Mouse (Mus musculus) intestine, postnatal 0 days (tissue): Measurements from ENCODE around the gene Xylt2. TPM values are rescaled to one million over a fixed set of nuclear protein-coding genes. Genes with fewer than 3 reads are reported as not detected.
"Not testable (repeated sequence)": the region's sequence is repeated elsewhere in the genome, so short reads cannot be mapped to it uniquely, and the experiment has no call there.

ENCODE experiments used
- ATAC-seq: fragments of 200-750 bp; cut with Nextera tagmentation; 2 replicates; pipeline ENCODE4 v1.8.0; 2017; ENCODE audit warnings: mild to moderate bottlenecking, moderate TSS enrichment, moderate library complexity
- H3K27ac ChIP-seq: fragments of 300-500 bp; sonication (generic); 2 replicates; pipeline ENCODE4 v1.5.1; 2014; ENCODE audit warnings: mild to moderate bottlenecking, low read depth, low read length, moderate library complexity
- H3K27me3 ChIP-seq: fragments of 300-500 bp; sonication (generic); replicated peaks from 2 replicates; pipeline ENCODE4 v1.6.1; 2014; ENCODE audit warnings: low read length, mixed read lengths; ENCODE audit not compliant: control insufficient read depth, insufficient read depth
- H3K36me3 ChIP-seq: fragments of 300-500 bp; sonication (generic); 2 replicates; pipeline ENCODE4 v1.6.1; 2014; ENCODE audit warnings: mild to moderate bottlenecking, moderate library complexity; ENCODE audit not compliant: control insufficient read depth, insufficient read depth
- H3K4me1 ChIP-seq: fragments of 300-500 bp; sonication (generic); replicated peaks from 2 replicates; pipeline ENCODE4 v1.6.1; 2014; ENCODE audit warnings: antibody characterized with exemption, low read length, mixed read lengths; ENCODE audit not compliant: control insufficient read depth, insufficient read depth
- H3K4me2 ChIP-seq: fragments of 300-500 bp; sonication (generic); replicated peaks from 2 replicates; pipeline ENCODE4 v1.6.1; 2014; ENCODE audit warnings: low read depth, mild to moderate bottlenecking, moderate library complexity
- H3K4me3 ChIP-seq: fragments of 300-500 bp; sonication (generic); 2 replicates; pipeline ENCODE4 v1.5.1; 2014; ENCODE audit warnings: low read depth, low read length
- H3K9ac ChIP-seq: fragments of 300-500 bp; sonication (generic); 2 replicates; pipeline ENCODE4 v1.6.1; 2014; ENCODE audit warnings: mild to moderate bottlenecking, low read depth, low read length
- H3K9me3 ChIP-seq: fragments of 300-500 bp; sonication (generic); 2 replicates; pipeline ENCODE4 v1.6.1; 2016; ENCODE audit warnings: mixed run types; ENCODE audit not compliant: control insufficient read depth
- CTCF ChIP-seq: sonication (generic); IDR thresholded peaks from 2 replicates; pipeline ENCODE4 v1.5.1; 2016; ENCODE audit warnings: low read depth, mild to moderate bottlenecking, control low read depth, antibody characterized with exemption, moderate library complexity
- WGBS: fragments of 180-500 bp; shearing (Covaris S2); extraction: QIAGEN DNeasy Blood & Tissue Kit; methylation state at CpG from one replicate; pipeline ENCODE4 v1.1.7; 2014; 5-methylcytosine and 5-hydroxymethylcytosine counted together
- polyA plus RNA-seq: library from polyadenylated mRNA; unstranded; fragments of >200 nt; fragmentation: Nextera tagmentation; extraction: Ambion mirVana; gene quantifications from 2 replicates; pipeline ENCODE4 v1.2.1, GENCODE M21; 2015

Xylt2 gene
- polyA plus RNA-seq, 1 experiment from 2014 or later: 8.0 TPM

DNA sequence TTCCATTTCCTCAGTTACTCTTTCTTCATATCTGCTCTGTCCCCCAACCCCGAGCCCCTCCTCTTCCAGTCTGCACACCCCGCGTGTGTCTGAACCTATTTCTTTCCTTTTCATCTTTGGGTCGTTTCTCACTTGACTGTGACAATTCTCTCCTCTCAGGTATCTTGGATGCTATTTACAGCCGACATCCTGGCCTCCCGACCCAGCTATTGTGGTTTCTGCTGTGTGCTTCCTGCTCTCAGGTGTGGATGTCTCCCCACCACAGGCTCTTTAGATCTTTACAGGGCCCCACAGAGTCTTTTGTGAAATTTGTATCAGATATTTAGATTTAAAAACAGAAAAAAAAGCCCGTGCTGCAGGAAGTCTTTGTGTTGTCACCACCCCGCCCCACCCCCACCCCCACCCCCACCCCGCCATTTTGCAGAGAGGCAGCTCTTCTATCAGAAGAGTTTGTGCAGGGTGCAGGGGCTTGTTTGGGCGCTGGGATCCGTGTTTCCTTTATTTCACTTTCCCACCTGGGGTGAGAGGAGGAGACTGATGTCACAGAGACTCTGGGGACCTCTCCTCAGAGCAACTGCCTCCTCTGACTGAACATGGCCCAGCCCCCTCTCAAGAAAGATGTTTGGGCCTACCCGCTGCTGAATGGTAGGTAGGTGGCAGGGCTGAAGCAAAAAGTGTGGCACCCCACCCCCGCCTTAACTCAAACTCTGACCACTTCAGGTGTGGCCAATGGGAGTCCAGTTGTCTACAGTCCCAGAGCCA lies 20.6 kb upstream of the Xylt2 start:
- Histone ChIP-seq H3K27ac (no peak overlapping the region), H3K27me3 (0 out of 2 replicates have a peak, but pooled peaks cover 6% of the 10 kb centered on the region), H3K9ac (no peak overlapping the region), H3K4me3 (no peak overlapping the region), H3K4me2 (no peak overlapping the region), H3K4me1 (no peaks in the 10 kb centered on the region), H3K9me3 (no peaks in the 10 kb centered on the region), H3K36me3 (no peaks in the 10 kb centered on the region)
- no peak for TF ChIP-seq CTCF
- WGBS: 53% methylated on average over 13 of the region's 13 CpGs
- ATAC-seq: no peak

DNA sequence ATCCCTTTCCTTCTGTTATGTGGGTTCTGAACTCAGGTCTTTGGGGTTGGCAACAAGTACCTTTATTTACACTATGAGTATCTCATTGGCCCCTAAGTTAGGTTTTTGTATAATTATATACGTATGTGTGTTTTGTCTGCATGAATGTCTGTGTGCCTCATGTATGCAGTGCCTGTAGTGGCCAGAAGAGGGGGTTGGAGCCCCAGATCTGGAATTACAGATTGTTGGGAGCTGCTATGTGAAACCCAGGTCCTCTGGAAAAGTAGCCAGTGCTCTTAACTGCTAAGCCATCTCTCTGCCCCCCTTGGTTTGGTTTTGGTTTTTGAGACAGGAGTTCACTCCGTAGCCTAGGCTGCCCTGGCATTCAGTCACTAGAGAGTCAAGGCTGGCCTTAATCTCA lies 19.8 kb upstream of the Xylt2 start:
- WGBS: 93% methylated on average over 2 of the region's 2 CpGs
- H3K4me2 ChIP-seq: no peak overlapping the region
- no peak overlapping the region for H3K4me3 ChIP-seq
- H3K9me3 ChIP-seq: no peaks in the 10 kb centered on the region
- no peaks in the 10 kb centered on the region for H3K4me1 ChIP-seq
- H3K36me3 ChIP-seq: no peaks in the 10 kb centered on the region
- peak; percentile 40 for TF ChIP-seq CTCF
- H3K27me3 ChIP-seq: 0 out of 2 replicates have a peak, but pooled peaks cover 6% of the 10 kb centered on the region
- H3K9ac ChIP-seq: no peak overlapping the region
- no peak for ATAC-seq
- H3K27ac ChIP-seq: no peak overlapping the region

DNA sequence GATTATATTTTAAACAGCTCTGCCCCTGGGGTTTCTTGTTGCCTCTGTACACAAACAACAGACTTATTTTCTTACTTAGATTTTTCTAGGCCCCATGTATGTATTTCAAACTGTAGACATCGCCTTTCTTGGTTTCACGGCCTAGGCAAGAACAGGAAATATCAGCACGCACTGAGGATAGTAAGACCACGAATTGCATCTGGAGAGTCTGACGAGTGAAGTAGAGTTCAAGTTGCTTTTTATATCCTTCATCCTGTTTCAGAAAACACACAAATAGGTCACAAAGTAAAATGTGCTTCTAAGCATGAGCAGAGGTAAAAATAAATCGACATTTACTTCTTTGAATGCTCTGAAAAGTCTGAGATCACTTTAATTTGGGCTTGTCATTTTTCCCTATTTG lies 18.2 kb upstream of the Xylt2 start:
- no peak overlapping the region for H3K4me3 ChIP-seq
- no peaks in the 10 kb centered on the region for H3K9me3 ChIP-seq
- no peak for ATAC-seq
- no peaks in the 10 kb centered on the region for H3K36me3 ChIP-seq
- no peak overlapping the region for H3K27ac ChIP-seq
- H3K4me2 ChIP-seq: no peak overlapping the region
- WGBS: 72% methylated on average over 6 of the region's 6 CpGs
- H3K4me1 ChIP-seq: no peaks in the 10 kb centered on the region
- H3K27me3 ChIP-seq: no peaks in the 10 kb centered on the region
- no peak overlapping the region for H3K9ac ChIP-seq
- TF ChIP-seq CTCF: no peak

DNA sequence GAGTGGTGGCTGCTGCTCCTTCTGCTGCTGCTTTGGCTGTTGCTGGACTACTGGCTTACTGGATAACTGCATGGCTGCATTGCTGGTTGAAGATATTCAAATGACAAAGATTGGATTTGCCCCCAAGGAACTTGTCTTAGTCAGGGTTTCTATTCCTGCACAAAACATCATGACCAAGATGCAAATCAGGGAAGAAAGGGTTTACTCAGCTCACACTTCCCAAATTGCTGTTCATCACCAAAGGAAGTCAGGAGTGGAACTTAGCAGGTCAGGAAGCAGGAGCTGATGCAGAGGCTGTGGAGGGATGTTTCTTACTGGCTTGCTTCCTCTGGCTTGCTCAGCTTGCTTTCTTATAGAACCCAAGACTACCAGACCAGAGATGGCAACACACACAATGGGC lies 15.2 kb upstream of the Xylt2 start:
- not testable (repeated sequence) for H3K9me3 ChIP-seq, H3K4me3 ChIP-seq, H3K27ac ChIP-seq, ATAC-seq, H3K9ac ChIP-seq, H3K4me1 ChIP-seq, H3K36me3 ChIP-seq, H3K4me2 ChIP-seq, H3K27me3 ChIP-seq

DNA sequence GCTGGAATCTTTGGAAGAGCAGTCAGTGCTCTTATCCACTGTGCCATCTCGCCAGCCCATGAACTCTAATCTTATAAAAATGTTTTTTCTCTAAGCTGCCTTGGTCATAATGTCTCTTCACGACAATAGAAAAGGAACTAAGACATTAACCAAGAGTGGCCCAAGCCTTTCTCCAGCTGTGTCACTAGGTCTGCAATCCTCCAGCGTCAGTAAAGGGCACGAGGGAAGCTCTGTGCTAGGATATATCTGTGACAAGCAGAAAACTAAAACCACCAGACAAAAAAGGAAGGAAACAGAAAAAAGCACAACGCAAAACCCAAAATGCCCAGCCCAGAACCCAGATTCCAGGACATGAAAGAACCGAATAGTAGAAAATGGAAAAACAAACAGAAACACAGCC lies 9.9 kb upstream of the Xylt2 start:
- Histone ChIP-seq H3K27ac (no peak overlapping the region), H3K36me3 (no peaks in the 10 kb centered on the region), H3K9ac (no peak overlapping the region), H3K27me3 (no peaks in the 10 kb centered on the region), H3K4me2 (no peak overlapping the region), H3K4me3 (no peak overlapping the region), H3K4me1 (no peaks in the 10 kb centered on the region), H3K9me3 (no peaks in the 10 kb centered on the region)
- TF ChIP-seq CTCF: no peak
- no peak for ATAC-seq
- 77% methylated on average over 6 of the region's 6 CpGs for WGBS

DNA sequence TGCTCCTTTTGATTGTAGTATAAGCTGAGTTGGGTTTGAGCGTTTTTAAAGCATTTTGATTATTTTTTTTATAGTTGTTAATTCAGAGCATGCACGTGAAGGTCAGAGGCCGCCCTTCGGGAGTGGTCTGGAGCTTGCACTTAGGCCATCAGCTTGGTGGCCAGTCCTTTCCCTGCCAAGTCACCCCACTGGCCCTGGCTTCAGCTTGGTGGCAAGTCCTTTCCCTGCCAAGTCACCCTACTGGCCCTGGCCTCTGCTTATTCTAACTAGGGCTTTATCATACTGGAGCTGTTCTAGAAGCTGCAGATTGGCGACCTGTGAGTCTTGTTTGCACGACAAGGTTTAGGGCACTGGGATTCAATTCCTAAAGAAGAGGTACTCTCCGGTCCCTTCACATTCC lies 5.1 kb upstream of the Xylt2 start:
- TF ChIP-seq CTCF: no peak
- Histone ChIP-seq H3K4me3 (no peak overlapping the region), H3K9me3 (no peaks in the 10 kb centered on the region), H3K4me2 (no peak overlapping the region), H3K4me1 (no peaks in the 10 kb centered on the region; the same call in 1 of the 2 replicates), H3K36me3 (no peaks in the 10 kb centered on the region), H3K9ac (no peak overlapping the region), H3K27ac (no peak overlapping the region), H3K27me3 (no peaks in the 10 kb centered on the region)
- WGBS: 74% methylated on average over 7 of the region's 7 CpGs
- ATAC-seq: no peak
